Mouse (Mus musculus): ENCODE measurements around the gene Epop.
"Not testable (repeated sequence)": the region's sequence is repeated elsewhere in the genome, so short reads cannot be mapped to it uniquely, and the experiment has no call there.

- TF ChIP-seq CTCF, EP300 (IDR thresholded peaks at IDR 0.05; ENCODE audit: low read depth): not testable (repeated sequence)
Observed at GRCm38 (mm10) chr11:97648541-97648940, 19.0 kb upstream of the Epop start.

Data from heart, postnatal 0 days (tissue).